Mouse (Mus musculus): Measurements from ENCODE around the gene Phldb2. TPM values are rescaled to one million over a fixed set of nuclear protein-coding genes. Genes with fewer than 3 reads are reported as not detected.

Phldb2 gene
- total RNA-seq, 4 experiments from 2014 or later: 11.3 to 12.6 (median 11.8) TPM

DNA sequence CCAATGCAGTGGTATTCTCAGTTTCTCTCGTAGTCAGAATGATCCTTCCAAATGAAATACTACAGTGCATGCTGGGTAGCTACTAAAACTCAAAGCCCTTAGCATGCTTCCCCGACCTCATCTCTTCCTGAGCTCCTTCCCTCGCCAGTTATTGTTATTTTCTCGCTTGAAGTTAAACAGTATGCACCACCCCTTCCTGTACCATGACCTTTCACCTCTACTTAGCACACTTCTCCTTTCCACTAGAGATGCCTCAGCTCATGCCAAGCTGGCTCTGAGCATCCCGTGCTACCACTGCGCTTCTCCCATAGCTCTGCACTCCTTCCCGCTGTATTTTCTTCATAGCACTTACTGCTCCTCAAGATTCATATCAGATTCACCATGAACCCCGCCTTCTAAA, 215.5 kb downstream of the Phldb2 start:
- DNase-seq (ENCODE audit: low spot score): no peak

DNA sequence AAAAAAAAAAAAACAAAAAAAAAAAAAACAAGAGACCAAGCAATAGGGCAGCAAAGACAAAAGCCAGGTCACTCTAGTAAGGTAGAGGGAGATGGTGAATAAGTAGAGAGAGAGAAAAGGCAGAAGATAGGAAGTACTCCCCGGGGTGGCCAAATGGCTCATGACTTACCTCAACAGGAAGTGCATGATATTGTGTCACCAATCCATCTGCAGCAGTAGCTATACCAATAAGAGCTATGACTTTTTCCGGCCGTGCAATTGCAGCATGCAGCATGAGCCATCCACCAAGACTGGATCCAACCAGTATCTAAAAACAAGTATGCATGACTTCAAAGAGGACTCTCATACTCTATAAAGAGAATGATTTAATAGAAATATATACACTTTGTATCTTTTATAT, 216.7 kb downstream of the Phldb2 start:
- no peak for DNase-seq (ENCODE audit: low spot score)

DNA sequence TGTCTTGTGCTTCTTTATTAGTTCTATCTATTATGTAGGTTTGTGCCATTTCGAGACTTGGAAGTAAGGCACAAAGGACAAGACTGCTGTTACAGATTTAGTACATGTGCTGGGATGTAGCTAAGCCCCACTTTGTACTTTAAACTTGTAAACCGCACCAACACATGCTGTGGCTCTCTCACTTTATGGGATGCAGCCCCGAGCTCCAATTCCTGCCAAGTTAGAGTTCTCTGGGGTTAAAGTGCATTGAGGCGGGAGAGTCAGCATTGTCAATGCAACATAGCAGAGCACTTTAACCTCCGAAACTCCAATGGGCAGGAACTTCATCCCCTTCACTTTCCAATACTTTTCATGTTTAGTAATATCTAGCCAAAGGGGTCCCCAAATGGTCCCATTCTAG, 224.2 kb downstream of the Phldb2 start:
- DNase-seq (ENCODE audit: low spot score): no peak

DNA sequence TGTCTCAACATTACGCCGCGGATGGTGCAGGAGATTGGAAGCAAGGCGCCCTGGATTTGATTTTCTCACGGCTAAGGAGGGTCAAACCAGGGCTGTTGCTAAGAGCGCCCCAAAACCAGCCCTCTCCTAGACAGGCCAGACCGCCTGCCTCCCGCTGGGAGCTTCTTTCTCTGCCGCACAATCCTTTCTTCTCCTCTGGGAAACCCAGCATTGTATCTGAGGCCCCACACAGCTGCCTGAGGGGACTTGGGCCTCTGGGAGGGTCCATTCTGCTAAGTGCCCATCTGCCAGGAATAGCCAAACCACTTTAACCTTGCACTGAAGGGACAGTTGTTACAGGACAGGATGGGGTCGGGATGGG, 228.7 kb downstream of the Phldb2 start:
- no peak for DNase-seq (ENCODE audit: low spot score)

DNA sequence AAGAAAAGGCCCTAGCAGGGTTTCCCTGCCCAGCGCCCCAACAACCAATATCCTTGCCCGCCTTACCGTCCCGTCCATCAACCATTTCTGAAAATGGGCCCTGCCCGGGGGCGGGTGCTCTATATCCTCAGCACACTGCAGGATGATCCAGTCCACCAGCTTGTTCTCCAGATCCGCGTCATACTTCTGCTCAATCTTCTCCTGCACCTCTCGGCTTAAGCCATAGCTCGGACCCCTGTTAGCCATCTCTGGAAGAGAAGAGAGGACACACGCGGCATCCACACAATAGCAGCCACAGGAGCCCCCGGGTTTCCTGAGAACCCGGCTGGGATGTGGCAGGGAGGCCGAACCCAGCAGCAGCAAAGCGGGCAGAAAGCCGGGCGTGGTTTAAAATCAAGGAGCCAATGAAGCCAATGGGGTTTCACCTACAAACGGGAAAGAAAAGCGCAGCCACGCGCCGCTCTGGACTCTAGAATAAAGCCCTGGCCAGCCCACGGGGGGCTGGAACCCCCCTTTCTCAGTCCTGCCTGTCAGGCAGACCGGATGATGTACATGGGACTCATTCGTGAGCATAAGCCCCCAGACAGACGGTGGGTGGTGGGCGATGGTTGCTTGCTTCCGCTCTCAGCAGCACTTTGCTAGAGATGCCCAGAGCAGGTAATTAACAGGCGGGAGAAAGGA, 229.2 kb downstream of the Phldb2 start, which contains the start of gene Tagln3:
Tagln3 (minus strand) TSS at position 548 of the 681 bp plus-strand sequence.
- DNase-seq (ENCODE audit: low spot score): no peak

DNA sequence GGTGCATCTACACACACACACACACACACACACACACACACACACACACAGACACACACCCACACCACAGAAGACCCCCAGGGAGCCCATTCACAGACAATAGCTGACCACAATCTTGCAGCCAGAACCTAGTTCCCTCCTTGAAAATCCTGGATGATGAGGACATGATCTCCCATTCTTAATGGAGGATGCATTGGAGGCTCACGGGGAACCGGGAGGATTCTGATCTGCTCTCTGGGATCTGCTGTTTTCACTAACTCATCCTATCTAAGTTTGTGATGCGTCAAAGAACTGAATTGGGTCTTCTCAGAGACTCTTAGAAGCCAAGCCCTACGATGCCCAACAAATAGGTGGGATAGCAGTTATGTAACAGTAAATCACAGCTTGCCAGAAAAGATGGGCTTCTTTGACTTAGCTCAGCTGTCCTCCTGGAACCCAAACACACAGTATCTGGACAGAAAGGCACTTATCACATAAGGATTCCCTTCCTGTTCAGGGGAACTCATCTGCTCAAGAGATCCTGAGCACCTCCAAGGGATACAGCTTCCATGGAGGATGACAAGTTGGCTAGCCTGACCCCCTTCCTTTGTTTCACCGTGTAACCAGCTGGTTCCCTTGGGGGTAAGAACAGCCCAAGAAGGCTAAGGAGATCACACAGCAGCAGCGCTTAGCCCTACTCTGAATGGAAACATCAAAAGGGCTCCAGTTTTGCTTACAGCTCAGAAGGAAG, 230.1 kb downstream of the Phldb2 start:
- no peak for DNase-seq (ENCODE audit: low spot score)

DNA sequence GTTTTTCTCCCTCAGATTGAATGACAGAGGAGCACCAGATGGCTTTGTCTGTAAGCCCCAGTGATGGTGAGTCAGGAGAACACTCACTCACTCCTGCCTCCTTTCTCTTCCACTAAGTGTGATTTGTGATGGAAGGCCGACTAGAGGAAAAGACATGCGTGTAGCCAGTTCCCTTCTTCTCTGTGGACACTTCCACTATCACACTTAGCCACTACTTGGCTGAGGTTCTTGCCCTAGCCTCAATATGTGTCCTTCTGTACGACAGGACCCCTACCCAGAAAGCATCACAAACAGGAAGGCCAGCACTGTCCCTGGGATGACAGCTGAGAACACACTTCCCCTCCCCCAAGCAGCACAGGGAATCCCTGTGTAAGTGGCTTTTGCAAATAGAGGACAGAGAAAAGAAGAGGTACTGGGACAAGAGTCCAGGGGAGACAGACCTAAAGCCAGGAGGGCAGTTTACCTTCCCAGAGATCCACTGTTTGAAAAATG, 230.9 kb downstream of the Phldb2 start:
- no peak for DNase-seq (ENCODE audit: low spot score)

DNA sequence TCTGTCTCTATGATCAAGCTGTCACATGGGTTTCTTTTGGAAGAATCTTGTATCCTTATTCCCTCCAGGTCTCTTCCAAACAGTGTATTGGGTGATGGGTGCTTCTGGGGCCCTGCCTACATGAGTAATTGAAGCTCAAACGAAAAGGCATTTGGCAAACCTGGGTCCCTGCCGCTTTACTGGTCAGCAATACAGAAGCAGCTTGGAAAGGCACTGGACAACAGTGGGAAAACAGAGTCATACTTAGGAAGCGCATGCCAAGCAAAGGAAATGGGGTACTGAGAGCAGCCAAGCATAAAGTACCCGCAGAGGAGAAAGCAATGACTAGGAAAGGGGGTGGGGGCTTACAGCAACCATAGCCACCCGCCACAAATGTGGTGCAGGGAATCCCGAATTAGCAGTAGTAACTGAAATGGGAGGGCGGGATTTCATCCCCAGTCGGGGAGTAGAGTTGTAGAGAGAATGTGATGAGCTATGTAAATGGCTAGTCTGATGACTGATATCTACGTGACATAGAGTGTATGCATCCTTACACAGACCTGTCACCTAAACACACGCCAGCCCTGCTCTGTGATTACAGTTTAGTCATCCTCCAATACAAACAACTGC, 233.3 kb downstream of the Phldb2 start:
- DNase-seq (ENCODE audit: low spot score): no peak

DNA sequence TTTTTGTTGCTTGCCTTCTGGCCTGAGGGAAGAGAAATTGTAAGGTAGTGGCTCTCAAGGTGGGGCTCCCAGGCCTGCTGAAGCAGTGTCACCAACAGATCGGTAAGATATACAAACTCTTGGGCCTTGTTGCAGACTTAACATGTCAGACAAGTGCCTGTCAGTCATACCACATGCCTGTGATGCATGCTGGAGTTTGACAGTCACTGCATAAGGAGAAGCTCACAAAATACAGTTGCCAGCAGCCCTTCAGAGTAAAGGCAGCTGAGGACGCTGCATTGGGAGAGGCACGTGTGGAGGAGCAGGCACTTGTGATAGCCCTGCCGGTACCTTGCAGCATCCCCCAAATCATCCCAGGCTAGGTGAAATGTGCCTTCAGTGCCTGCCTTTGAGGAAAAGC, 235.1 kb downstream of the Phldb2 start:
- DNase-seq (ENCODE audit: low spot score): no peak

DNA sequence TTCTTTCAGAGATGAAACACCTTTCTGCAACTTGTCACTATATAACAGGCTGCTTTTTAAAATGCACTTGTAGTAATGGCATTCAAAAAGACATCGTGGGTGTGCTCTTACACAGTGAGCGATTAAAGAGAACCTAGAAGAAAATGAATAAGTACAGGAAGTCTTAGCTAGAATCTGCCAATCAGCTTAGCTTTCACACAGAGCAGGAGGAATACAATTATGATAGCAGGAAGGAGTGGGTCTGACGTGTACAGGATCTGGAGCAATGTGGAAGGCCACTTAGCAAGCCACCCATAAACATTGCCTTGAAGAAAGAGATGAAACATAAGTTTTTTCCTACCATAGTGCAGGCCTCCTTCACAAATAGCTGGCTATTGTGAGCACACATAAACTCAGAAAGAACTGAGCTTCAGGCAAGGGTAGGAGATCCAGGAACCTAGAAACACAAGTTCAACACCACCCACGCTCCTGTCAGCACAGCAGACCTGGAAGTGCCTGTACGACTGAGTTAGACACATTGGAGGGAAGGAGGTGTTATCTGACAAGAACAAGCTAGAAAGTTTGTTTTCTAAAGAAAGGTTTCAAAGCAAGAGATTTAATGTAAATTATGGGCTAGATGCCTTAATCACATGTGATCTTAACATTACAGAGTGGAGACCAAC, 238.8 kb downstream of the Phldb2 start:
- no peak for DNase-seq (ENCODE audit: low spot score)

DNA sequence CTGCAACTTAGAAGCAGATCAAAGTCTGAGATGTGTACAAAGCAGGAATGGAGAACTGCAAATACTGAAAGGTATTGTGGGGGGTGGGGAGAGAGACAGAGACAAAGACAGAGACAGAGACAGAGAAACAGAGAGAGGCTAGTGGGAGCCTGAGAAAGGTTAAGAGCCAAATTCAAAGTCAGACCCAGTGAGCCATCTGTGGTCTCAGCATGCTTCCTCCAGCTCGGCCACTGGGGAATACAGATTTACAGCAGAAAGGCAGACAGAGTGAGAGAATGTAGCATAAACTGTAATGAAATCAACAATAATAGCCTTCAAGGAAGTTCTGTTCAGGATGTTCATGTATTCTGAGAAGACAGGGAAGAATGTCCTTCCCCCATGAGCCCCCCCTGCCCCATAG, 239.5 kb downstream of the Phldb2 start:
- DNase-seq (ENCODE audit: low spot score): no peak

DNA sequence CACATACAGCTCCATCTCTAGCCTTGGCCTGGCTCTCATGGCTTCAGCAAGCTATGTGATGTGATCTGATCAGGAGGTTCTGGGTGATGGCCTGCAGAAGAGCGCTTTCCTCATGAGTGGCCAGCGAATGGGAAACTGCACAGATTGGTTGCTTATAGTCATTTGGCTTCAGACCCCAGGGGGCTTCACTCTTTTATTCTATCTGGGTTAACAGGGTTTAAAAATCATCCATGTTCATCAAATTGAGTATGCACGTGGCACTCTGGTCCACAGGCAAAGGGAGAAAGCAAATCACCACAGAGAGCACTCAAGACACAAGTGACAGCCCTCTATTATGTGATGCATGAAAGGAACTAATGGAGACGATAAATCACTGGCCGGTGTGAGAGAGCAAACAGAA, 240.1 kb downstream of the Phldb2 start:
- DNase-seq (ENCODE audit: low spot score): no peak

DNA sequence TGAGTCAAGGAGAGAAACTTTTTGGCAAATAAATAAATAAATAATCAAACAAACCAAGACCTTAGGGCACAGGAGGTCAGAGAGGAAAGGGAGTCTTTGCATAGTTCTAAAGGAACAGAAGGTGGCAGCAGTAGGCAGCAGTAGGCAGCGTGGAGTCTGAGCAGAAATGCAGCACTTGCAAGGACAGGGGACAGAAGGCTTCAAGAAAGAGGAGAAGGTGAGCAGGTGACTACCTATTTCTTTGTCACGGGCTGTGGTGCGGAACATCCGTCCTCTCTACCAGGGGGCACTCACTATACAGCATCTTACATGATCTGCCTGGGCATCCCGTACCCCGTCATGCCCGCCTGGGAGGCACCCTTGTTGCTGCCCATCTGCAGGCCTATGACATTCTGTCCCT, 242.1 kb downstream of the Phldb2 start:
- DNase-seq (ENCODE audit: low spot score): no peak

DNA sequence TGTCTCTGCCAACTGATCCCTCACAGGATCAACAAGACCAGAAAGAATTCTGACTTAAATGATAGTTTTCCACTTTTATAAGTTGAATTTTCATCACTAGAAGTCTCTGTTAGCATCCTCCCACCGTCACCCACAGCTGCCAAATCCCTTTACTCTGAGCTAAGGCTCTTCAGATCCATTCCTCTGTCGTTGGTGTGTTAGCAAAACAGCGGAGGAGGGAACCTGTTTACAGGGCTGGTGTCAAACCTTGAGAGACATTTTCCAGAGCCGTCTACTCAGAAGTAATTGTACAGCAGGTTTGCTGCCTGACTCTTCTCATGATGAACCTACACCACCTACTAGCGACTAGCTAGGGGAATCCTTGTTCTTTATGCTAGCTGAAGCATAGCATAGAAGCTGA, 254.1 kb downstream of the Phldb2 start:
- no peak for DNase-seq (ENCODE audit: low spot score)

DNA sequence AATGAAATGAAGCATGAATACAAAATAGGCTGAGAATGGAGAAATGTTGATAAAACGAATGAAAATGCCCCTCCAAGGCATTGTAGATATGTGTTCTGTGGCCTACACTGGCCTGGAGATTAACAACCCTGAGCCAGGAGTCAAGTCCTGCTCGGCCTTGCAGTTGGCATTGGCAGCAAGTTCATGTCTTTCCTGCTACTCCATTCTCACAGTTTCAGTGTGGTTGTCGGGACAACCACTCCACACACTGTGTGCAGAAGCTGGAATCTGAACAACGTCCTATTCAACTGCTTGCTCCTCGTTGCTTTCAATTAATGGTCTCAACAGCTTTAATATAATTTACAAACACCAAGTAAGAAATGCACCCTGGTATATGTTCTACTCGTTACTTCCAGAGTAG, 255.4 kb downstream of the Phldb2 start:
- no peak for DNase-seq (ENCODE audit: low spot score)

Other genes with a start within 250 kb of the Phldb2 start
- under 1 TPM in 3 of 4 experiments, not detected in 1; 0.60 to 0.98 (median 0.78) TPM for gene Tagln3, start 229.0 kb downstream of the Phldb2 start, total RNA-seq (2022)
- 10 to 100 TPM; 16.5 to 20.8 (median 17.1) TPM for gene Abhd10, start 210.6 kb downstream of the Phldb2 start, total RNA-seq (2022)
- under 1 TPM; 0.09 to 0.22 (median 0.12) TPM for gene Plcxd2, start 56.6 kb upstream of the Phldb2 start, total RNA-seq (2022)
- not detected for gene Cd96, start 166.7 kb upstream of the Phldb2 start, total RNA-seq (2022)
- 10 to 100 TPM; 10.0 to 12.8 (median 12.0) TPM for gene Gm4737, start 201.5 kb upstream of the Phldb2 start, total RNA-seq (2022)